Mouse (Mus musculus) gonadal fat pad, adult 2 months (tissue): ENCODE data around the gene Cdk12. TPM values are rescaled to one million over a fixed set of nuclear protein-coding genes. Genes with fewer than 3 reads are reported as not detected.

Experiments used
- DNase-seq: peaks from one replicate; pipeline ENCODE4 v3.0.0-alpha.2; 2012; ENCODE audit warnings: low read depth
- polyA plus RNA-seq: library from polyadenylated mRNA; depleted of rRNA; stranded (reverse); fragments of >200 nt; gene quantifications from 2 replicates; pipeline ENCODE4 v1.2.3, GENCODE M21; 2012; rRNA removed

Cdk12 gene
- polyA plus RNA-seq, 1 experiment, result 14.6 TPM

- DNase-seq, result no peak
Measured at GRCm38 (mm10) chr11:98317479-98317878, 114.6 kb downstream of the Cdk12 start.

- DNase-seq, result no peak
Measured at GRCm38 (mm10) chr11:98318421-98319116, 115.7 kb downstream of the Cdk12 start.

DNA sequence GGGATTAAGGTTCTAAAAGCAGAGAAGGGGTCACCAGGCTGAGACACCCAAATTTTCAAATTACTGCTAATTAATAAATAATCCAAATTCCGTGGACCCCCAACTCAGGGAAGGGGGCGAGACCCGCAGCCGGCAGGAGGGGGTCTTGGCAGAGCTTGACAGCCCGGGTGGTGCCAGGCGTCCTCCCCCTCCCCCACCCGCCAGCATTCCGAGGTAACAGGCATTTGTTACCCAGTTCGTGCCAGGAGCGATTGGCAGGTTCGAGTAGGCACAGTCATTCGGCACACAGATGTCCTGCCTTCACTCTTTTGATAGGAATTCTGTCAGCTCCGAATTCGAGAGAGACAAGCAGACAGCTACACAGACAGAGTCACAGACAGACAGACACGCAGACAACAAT, 116.3 kb downstream of the Cdk12 start:
- DNase-seq, result no peak

- DNase-seq, result no peak
Measured at GRCm38 (mm10) chr11:98319544-98319943, 116.7 kb downstream of the Cdk12 start.

- no peak for DNase-seq
Measured at GRCm38 (mm10) chr11:98319944-98320343, 117.1 kb downstream of the Cdk12 start.

GRCm38 (mm10) chr11:98320381-98320780, 117.5 kb downstream of the Cdk12 start:
- no peak for DNase-seq

DNA sequence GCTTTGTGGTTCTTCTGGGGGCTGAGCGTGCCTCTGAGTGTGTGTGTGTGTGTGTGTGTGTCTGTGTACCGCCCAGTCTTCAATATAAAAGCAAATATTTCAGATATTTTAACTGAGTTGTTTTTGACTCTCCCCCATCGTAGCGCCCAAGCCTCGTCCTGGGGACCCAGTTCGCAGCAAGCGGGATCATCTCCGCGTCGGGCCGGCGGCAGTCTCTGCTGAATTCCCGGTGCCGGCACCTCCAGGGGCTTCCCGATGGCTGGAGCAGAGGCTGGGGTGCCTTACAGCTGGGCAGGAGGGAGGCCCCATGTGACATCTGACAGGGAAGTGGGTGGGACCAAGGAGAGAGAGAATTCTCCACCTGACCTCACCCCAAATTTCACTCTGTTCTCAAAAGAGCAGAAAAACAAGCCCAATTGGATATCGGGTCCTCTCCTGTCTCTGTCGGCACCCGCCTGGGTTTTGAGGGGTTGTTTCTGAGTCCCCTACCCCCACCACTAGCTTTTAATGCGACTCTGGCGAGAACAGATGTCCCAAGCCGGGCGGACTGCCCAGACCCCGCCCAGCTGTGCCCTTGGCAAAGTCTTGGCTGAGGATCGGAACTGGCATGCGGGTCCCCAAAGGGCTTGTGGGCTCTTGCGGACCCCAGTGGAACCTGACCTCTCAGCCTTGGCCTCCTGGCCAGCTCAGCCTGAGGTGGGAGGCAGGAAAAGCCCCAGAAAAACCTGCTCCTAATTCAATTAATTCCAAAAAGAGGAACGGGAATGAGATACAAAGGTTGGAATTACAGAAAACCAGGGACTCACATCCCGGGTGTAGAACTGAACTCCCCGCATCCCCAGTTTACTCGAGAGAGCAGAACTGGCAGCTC, 118.2 kb downstream of the Cdk12 start:
- no peak for DNase-seq

- no peak for DNase-seq
Measured at GRCm38 (mm10) chr11:98321677-98322003, 118.8 kb downstream of the Cdk12 start.

- no peak for DNase-seq
Measured at GRCm38 (mm10) chr11:98322159-98322558, 119.3 kb downstream of the Cdk12 start.

DNA sequence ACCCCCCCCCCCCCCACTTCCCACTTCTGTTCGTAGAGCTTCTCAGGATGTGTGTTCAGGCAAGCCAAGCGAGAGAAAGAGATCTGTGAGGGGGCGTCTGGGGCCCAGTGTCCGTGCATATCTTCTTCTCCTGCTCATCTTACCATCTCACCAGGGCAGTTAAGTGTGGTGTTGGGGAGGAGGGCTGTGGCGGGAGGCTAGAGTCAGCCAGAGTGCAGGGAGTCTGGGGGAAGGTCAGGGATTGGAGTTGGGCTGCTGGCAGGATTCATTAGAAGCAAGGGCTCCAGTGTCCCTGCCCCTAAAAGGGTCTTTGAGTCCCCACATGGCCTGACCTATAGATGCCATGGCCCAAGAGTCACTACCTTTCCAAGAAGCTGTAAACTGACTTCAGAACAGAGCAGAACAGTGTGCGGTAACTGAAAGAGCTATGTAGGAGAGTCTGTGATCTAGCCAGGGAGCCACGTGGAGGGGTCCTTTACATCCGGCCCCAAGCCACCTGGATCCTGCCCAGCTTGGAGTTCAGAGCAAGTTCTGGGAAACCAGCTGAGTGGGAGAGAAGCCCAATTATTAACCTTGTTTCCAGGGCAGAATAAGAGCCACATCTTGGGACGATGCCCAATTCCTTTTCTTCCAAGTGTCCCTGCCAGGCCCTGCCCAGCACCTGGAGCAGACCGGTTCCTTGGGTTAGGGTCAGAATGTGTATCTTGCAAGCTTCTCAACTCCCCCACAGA, 120.4 kb downstream of the Cdk12 start:
- no peak for DNase-seq

GRCm38 (mm10) chr11:98323933-98324332, 121.1 kb downstream of the Cdk12 start:
- DNase-seq, result no peak

GRCm38 (mm10) chr11:98325191-98325820, 122.4 kb downstream of the Cdk12 start:
- no peak for DNase-seq

GRCm38 (mm10) chr11:98325821-98326218, 123.0 kb downstream of the Cdk12 start:
- DNase-seq, result no peak

GRCm38 (mm10) chr11:98326741-98327135, 123.9 kb downstream of the Cdk12 start:
- DNase-seq, result no peak

DNA sequence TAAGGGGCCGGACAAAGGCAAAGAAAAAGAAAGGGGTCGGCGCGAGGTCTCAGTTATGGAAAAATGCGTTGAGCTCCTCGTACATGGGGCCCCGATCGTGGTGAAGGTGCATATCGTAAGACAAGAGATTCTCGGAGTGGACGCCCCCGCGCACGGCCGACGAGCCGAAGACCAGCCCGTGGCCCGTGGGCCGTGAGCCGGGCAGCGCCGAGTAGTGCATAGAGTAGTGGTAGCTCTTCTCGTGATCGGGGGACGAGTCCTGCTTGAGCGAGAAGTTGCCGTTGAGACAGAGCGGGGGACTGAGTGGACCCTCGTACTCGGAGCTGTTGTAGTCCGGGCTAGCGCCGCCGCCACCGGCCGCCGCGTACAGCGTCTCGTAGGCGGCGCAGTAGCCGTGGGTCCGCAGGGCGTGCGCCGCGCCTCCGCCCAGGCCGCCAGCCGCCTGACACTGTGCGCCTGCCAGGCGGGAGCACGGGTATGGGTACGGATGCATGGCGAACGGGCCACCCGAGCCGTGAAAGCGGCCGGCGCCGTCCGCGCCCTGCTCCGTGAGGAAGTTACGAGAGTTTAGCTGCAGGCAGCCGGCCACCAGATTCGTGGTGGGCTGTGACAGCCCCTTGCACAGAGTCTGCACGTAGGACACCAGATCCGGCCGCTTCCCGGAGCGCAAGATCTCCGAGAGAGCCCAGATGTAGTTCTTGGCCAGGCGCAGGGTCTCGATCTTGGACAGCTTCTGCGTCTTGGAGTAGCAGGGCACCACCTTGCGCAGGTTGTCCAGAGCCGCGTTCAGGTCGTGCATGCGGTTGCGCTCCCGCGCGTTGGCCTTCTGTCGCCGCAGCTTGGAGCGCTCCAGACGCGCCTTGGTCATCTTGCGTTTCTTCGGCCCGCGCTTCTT, 124.5 kb downstream of the Cdk12 start:
- no peak for DNase-seq

DNA sequence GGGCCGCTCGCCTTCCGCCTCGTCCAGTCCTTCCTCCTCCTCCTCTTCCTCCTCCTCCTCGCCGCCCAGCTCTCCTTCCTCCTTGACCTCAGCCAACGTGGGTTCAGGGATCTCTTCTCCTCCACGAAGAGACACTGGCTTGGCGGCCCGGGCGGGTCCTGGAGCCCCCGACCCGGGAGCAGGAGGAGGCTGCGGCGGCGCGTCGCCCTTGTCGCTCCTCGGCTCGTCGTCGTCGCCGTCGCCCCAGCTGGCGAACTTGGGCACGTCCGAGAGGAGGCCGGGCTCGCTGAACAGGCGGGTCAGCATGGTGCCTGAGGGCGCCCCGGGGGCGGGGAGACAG, 125.1 kb downstream of the Cdk12 start:
- DNase-seq, result no peak

Other genes starting within 250 kb of the Cdk12 start
- gene Plxdc1, start 216.6 kb upstream of the Cdk12 start, polyA plus RNA-seq, result 5.6 and 9.0 TPM in 2 replicates
- gene Arl5c, start 206.9 kb upstream of the Cdk12 start, polyA plus RNA-seq, result 2.1 and 2.2 TPM in 2 replicates
- gene Cacnb1, start 180.0 kb upstream of the Cdk12 start, polyA plus RNA-seq, result 9.0 and 13.8 TPM in 2 replicates
- gene Rpl19, start 176.3 kb upstream of the Cdk12 start, polyA plus RNA-seq, result 1,005 and 1,089 TPM in 2 replicates
- gene Stac2, start 149.6 kb upstream of the Cdk12 start, polyA plus RNA-seq, result 1.6 and 4.3 TPM in 2 replicates
- 21.6 TPM in 2 replicates for gene Fbxl20, start 52.7 kb upstream of the Cdk12 start, polyA plus RNA-seq
- 11.4 and 11.8 TPM in 2 replicates for gene Med1, start 9.8 kb upstream of the Cdk12 start, polyA plus RNA-seq
- not detected in 2 replicates for gene Neurod2, start 126.6 kb downstream of the Cdk12 start, polyA plus RNA-seq
- 10.1 and 15.0 TPM in 2 replicates for gene Ppp1r1b, start 145.3 kb downstream of the Cdk12 start, polyA plus RNA-seq
- gene Stard3, start 155.3 kb downstream of the Cdk12 start, polyA plus RNA-seq, result 61.2 and 80.9 TPM in 2 replicates
- 0.85 and 2.9 TPM in 2 replicates for gene Tcap, start 180.8 kb downstream of the Cdk12 start, polyA plus RNA-seq
- 7.5 and 32.4 TPM in 2 replicates for gene Pnmt, start 183.4 kb downstream of the Cdk12 start, polyA plus RNA-seq
- gene Pgap3, start 197.4 kb downstream of the Cdk12 start, polyA plus RNA-seq, result 29.5 and 30.4 TPM in 2 replicates
- 33.8 and 35.3 TPM in 2 replicates for gene Erbb2, start 209.4 kb downstream of the Cdk12 start, polyA plus RNA-seq
- 217 and 228 TPM in 2 replicates for gene Mien1, start 235.9 kb downstream of the Cdk12 start, polyA plus RNA-seq
- 54.7 and 54.8 TPM in 2 replicates for gene Grb7, start 243.3 kb downstream of the Cdk12 start, polyA plus RNA-seq